Mouse (Mus musculus) bone marrow macrophage, adult 2 months (primary cell): ENCODE data around the gene Dis3.

Experiments
- CTCF ChIP-seq: IDR thresholded peaks from 2 replicates; pipeline ENCODE4 v1.5.1; 2012; ENCODE audit warnings: low read depth, mild to moderate bottlenecking, low read length, moderate library complexity
- POLR2A ChIP-seq: IDR thresholded peaks from 2 replicates; pipeline ENCODE4 v1.6.1; 2012; ENCODE audit warnings: mild to moderate bottlenecking, low read depth, low read length, borderline replicate concordance

- TF ChIP-seq CTCF (no peak), POLR2A (no peak)
These were observed 8.1 kb upstream of the Dis3 start for GRCm38 (mm10) chr14:99107631-99108187.
